Mouse (Mus musculus): Measurements from ENCODE around the gene Tmbim1. TPM values are rescaled to one million over a fixed set of nuclear protein-coding genes. Genes with fewer than 3 reads are reported as not detected.
"Not testable (repeated sequence)": the region's sequence is repeated elsewhere in the genome, so short reads cannot be mapped to it uniquely, and the experiment has no call there.

The Tmbim1 gene
- polyA plus RNA-seq, 1 experiment from 2014 or later: 7.5 TPM

DNA sequence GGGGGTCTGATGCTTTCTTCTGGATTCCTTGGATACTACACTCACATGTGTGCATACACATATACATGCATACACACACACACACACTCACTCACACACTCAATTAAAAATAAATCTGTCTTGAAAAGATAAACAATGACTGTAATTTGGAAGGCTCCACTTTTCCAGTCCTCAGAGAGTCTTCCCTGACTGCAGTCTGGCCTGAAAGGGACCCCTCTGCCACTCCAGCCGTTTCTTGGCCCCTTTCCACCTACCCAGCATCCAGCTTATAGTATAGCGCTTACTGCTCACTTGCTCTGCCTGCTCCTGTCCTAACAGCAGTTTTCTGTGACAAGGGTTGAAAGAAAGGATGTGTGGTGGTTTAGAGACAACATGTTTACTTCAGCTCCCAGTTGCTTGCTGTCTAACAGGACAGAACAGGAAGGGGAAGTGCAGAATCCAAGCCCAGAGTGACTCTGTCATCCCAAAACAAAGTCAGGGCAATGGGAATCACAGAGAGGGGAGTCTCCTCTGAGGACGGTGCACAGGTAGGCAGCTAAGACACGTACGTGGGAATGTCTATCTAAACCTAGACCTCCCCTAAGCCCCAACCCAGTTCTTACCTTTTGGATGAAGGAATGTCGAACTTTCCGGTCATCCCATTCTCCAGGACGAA, 12.0 kb downstream of the Tmbim1 start:
- WGBS: 87% methylated on average over 8 of the region's 8 CpGs
- Histone ChIP-seq H3K27me3 (ENCODE audit: control insufficient read depth, insufficient read depth, low read length) (no peaks in the 10 kb centered on the region), H3K27ac (ENCODE audit: low read depth, low read length) (no peak overlapping the region), H3K4me3 (ENCODE audit: low read depth, low read length) (no peak overlapping the region), H3K9me3 (ENCODE audit: control insufficient read depth, low read length) (no peaks in the 10 kb centered on the region), H3K36me3 (ENCODE audit: control insufficient read depth, insufficient read depth, low read length) (peaks cover 3% of the 10 kb centered on the region; the same call in 1 of the 2 replicates), H3K9ac (replicated peaks; ENCODE audit: low read depth, low read length) (no peak overlapping the region), H3K4me2 (ENCODE audit: low read depth, low read length) (no peak overlapping the region), H3K4me1 (ENCODE audit: control insufficient read depth, insufficient read depth, low read length) (peaks cover 13% of the 10 kb centered on the region; the same call in 1 of the 2 replicates)
- no peak for ATAC-seq (ENCODE audit: low read depth)

GRCm38 (mm10) chr1:74292331-74293020, 12.9 kb downstream of the Tmbim1 start:
- Histone ChIP-seq H3K4me1 (ENCODE audit: control insufficient read depth, insufficient read depth, low read length) (peaks cover 13% of the 10 kb centered on the region; the same call in 1 of the 2 replicates), H3K36me3 (ENCODE audit: control insufficient read depth, insufficient read depth, low read length) (0 out of 2 replicates have a peak, but pooled peaks cover 3% of the 10 kb centered on the region), H3K9me3 (ENCODE audit: control insufficient read depth, low read length) (no peaks in the 10 kb centered on the region), H3K4me2 (ENCODE audit: low read depth, low read length) (no peak overlapping the region), H3K27me3 (ENCODE audit: control insufficient read depth, insufficient read depth, low read length) (no peaks in the 10 kb centered on the region), H3K9ac (replicated peaks; ENCODE audit: low read depth, low read length) (no peak overlapping the region), H3K4me3 (ENCODE audit: low read depth, low read length) (no peak overlapping the region), H3K27ac (ENCODE audit: low read depth, low read length) (no peak overlapping the region)
- ATAC-seq (ENCODE audit: low read depth): no peak
- WGBS: 88% methylated on average over 11 of the region's 11 CpGs

DNA sequence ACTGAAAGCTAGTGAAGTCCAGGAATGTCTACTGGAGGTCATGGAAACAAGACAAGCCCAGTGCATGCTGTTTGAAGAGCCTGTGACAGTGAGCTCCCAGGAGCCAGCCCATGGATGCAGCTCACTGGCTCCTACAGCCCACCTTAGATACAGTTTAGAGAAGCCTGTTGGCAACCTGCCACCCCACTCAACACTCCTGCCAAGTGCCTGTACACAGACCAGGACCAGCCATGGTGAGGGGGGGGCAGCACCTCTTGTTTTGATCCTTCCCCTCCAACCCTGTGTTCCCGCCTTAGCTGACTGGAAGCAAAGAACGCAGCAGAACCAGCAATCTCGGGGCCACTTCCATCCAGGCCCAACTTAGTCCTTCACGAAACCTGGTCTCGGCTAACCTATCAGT, 15.3 kb downstream of the Tmbim1 start:
- Histone ChIP-seq H3K4me3 (ENCODE audit: low read depth, low read length) (no peak overlapping the region), H3K27me3 (ENCODE audit: control insufficient read depth, insufficient read depth, low read length) (no peaks in the 10 kb centered on the region), H3K9me3 (ENCODE audit: control insufficient read depth, low read length) (no peaks in the 10 kb centered on the region), H3K36me3 (ENCODE audit: control insufficient read depth, insufficient read depth, low read length) (no peaks in the 10 kb centered on the region), H3K9ac (replicated peaks; ENCODE audit: low read depth, low read length) (no peak overlapping the region), H3K27ac (ENCODE audit: low read depth, low read length) (no peak overlapping the region), H3K4me2 (ENCODE audit: low read depth, low read length) (no peak overlapping the region), H3K4me1 (ENCODE audit: control insufficient read depth, insufficient read depth, low read length) (peaks cover 10% of the 10 kb centered on the region)
- no peak for ATAC-seq (ENCODE audit: low read depth)
- 89% methylated on average over 5 of the region's 5 CpGs for WGBS

GRCm38 (mm10) chr1:74289740-74290139, 15.7 kb downstream of the Tmbim1 start:
- Histone ChIP-seq H3K4me3 (ENCODE audit: low read depth, low read length) (no peak overlapping the region), H3K36me3 (ENCODE audit: control insufficient read depth, insufficient read depth, low read length) (no peaks in the 10 kb centered on the region), H3K27ac (ENCODE audit: low read depth, low read length) (no peak overlapping the region), H3K9ac (replicated peaks; ENCODE audit: low read depth, low read length) (no peak overlapping the region), H3K4me2 (ENCODE audit: low read depth, low read length) (no peak overlapping the region), H3K9me3 (ENCODE audit: control insufficient read depth, low read length) (no peaks in the 10 kb centered on the region), H3K27me3 (ENCODE audit: control insufficient read depth, insufficient read depth, low read length) (no peaks in the 10 kb centered on the region), H3K4me1 (ENCODE audit: control insufficient read depth, insufficient read depth, low read length) (peaks cover 9% of the 10 kb centered on the region)
- WGBS: 84% methylated on average over 2 of the region's 2 CpGs
- ATAC-seq (ENCODE audit: low read depth): no peak

GRCm38 (mm10) chr1:74289248-74289647, 16.2 kb downstream of the Tmbim1 start:
- H3K9ac ChIP-seq (replicated peaks; ENCODE audit: low read depth, low read length): no peak overlapping the region
- WGBS: 93% methylated on average over 9 of the region's 9 CpGs
- H3K36me3 ChIP-seq (ENCODE audit: control insufficient read depth, insufficient read depth, low read length): no peaks in the 10 kb centered on the region
- no peak for ATAC-seq (ENCODE audit: low read depth)
- H3K27ac ChIP-seq (ENCODE audit: low read depth, low read length): no peak overlapping the region
- H3K9me3 ChIP-seq (ENCODE audit: control insufficient read depth, low read length): no peaks in the 10 kb centered on the region
- peaks cover 9% of the 10 kb centered on the region for H3K4me1 ChIP-seq (ENCODE audit: control insufficient read depth, insufficient read depth, low read length)
- H3K27me3 ChIP-seq (ENCODE audit: control insufficient read depth, insufficient read depth, low read length): no peaks in the 10 kb centered on the region
- H3K4me3 ChIP-seq (ENCODE audit: low read depth, low read length): no peak overlapping the region
- H3K4me2 ChIP-seq (ENCODE audit: low read depth, low read length): no peak overlapping the region

GRCm38 (mm10) chr1:74288327-74288726, 17.1 kb downstream of the Tmbim1 start:
- H3K4me2 ChIP-seq (ENCODE audit: low read depth, low read length): no peak overlapping the region
- no peaks in the 10 kb centered on the region for H3K9me3 ChIP-seq (ENCODE audit: control insufficient read depth, low read length)
- 73% methylated on average over 4 of the region's 4 CpGs for WGBS
- no peaks in the 10 kb centered on the region for H3K27me3 ChIP-seq (ENCODE audit: control insufficient read depth, insufficient read depth, low read length)
- no peak overlapping the region for H3K27ac ChIP-seq (ENCODE audit: low read depth, low read length)
- no peak for ATAC-seq (ENCODE audit: low read depth)
- H3K4me3 ChIP-seq (ENCODE audit: low read depth, low read length): no peak overlapping the region
- H3K9ac ChIP-seq (replicated peaks; ENCODE audit: low read depth, low read length): no peak overlapping the region
- H3K36me3 ChIP-seq (ENCODE audit: control insufficient read depth, insufficient read depth, low read length): no peaks in the 10 kb centered on the region
- H3K4me1 ChIP-seq (ENCODE audit: control insufficient read depth, insufficient read depth, low read length): peaks cover 13% of the 10 kb centered on the region

DNA sequence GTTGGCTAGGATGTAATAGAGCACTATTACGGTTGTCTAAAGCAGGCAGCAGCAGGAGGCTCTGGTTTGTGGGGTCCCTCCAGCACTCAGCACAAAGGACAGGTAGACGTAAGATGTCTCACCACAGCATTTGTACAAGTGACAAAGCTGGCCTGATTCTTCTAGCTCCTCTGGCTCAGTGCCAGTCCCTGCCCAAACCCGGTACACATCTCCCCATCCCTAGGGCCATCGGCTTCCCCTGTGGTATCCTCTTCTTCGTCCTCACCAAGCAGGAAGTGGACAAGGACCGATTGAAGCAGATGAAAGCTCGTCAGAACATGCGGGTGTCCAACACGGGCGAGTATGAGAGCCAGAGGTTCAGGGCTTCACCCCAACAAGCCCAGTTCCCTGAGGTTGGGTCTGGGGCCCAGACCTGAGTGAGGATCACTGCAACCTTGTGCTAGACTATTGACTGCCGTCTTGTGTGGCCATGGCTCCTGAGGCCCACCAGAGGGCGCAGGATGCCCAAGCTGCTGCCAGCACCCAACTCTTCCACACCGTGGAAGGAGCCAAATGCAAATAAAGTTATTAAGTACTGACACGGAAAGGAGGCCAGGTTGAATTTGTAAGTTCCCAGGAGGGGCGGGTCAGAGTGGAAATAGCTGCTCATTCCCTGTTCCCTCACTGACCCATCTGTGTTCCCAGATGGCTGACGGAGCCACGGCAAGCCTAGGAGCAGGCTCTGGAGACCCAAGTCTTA, 18.4 kb downstream of the Tmbim1 start:
- not testable (repeated sequence) for H3K4me3 ChIP-seq (ENCODE audit: low read depth, low read length); H3K9ac ChIP-seq (replicated peaks; ENCODE audit: low read depth, low read length); ATAC-seq (ENCODE audit: low read depth); H3K4me2 ChIP-seq (ENCODE audit: low read depth, low read length); H3K9me3 ChIP-seq (ENCODE audit: control insufficient read depth, low read length); H3K27me3 ChIP-seq (ENCODE audit: control insufficient read depth, insufficient read depth, low read length); H3K36me3 ChIP-seq (ENCODE audit: control insufficient read depth, insufficient read depth, low read length); H3K27ac ChIP-seq (ENCODE audit: low read depth, low read length)
- WGBS: 60% methylated on average over 15 of the region's 17 CpGs
- peaks cover 13% of the 10 kb centered on the region for H3K4me1 ChIP-seq (ENCODE audit: control insufficient read depth, insufficient read depth, low read length)

DNA sequence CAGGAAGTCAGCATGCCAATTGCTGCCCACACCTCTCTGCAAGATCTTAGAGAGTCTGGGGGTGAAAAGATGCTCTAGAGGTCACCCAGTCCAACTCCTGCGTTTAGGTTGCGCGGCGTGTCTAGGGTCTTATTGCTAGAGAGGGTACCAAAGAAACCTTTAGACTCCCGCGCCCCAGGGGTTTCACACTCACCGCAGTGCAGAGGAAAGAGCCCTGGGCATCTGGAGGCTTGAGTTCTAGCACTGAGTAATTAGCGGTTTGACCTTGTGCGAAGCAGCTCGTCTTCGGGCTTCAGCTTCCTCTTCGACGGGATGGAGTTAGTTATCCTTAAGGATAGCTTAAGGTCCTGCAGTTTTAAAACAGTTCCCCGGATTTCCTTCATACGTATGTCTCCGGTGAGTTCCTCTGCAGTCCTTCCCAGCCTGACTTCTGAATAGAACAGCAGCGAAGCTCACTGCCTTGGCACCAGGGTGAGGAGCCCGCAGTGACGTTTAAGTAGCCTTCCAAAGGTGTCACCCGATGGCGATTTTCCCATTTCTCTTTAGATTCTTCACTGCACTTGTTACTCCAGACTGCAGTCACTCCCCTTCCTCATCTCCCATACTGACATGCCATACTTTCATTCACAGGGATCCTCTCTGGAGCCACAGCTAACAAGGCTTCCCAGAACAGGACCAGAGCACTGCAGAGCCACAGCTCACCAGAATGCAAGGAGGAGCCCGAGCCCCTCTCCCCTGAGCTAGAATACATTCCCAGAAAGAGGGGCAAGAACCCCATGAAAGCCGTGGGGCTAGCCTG, 20.0 kb downstream of the Tmbim1 start:
- Histone ChIP-seq H3K9me3 (ENCODE audit: control insufficient read depth, low read length) (no peaks in the 10 kb centered on the region), H3K27ac (ENCODE audit: low read depth, low read length) (peak overlapping the region; percentile 44), H3K36me3 (ENCODE audit: control insufficient read depth, insufficient read depth, low read length) (peaks cover 19% of the 10 kb centered on the region), H3K4me1 (ENCODE audit: control insufficient read depth, insufficient read depth, low read length) (peaks cover 13% of the 10 kb centered on the region), H3K9ac (replicated peaks; ENCODE audit: low read depth, low read length) (peak overlapping the region; percentile 56), H3K27me3 (ENCODE audit: control insufficient read depth, insufficient read depth, low read length) (no peaks in the 10 kb centered on the region), H3K4me3 (ENCODE audit: low read depth, low read length) (peak overlapping the region; percentile 70), H3K4me2 (ENCODE audit: low read depth, low read length) (peak overlapping the region; percentile 81)
- 4% methylated on average over 23 of the region's 23 CpGs for WGBS
- peak; percentile 10; the same call in 1 of the 2 replicates for ATAC-seq (ENCODE audit: low read depth)
